Mouse (Mus musculus): ENCODE measurements around the gene Poldip2. TPM values are rescaled to one million over a fixed set of nuclear protein-coding genes. Genes with fewer than 3 reads are reported as not detected.
A peak's percentile ranks its signal among the peaks of the same experiment; 100 is the strongest.

The Poldip2 gene
- total and polyA plus RNA-seq, 3 experiments = 102 to 144 (median 103) TPM

GRCm38 (mm10) chr11:78560447-78560846, 48.5 kb downstream of the Poldip2 start:
- H3K27ac ChIP-seq (ENCODE audit: insufficient read depth, low read depth) = no peak overlapping the region
- in situ Hi-C loops (cut with MboI; ENCODE audit: low pct_ligation_motif_present, low pct_unique_long_range_greater_than_20kb, low sequenced_read_pairs) = loop anchor here (10.0 to 25.0 kb wide), 3 partner anchors 264 to 652 kb away; partner anchors contain the start of gene Lyrm9
- H3K79me2 ChIP-seq (replicated peaks; ENCODE audit: control insufficient read depth, extremely low read depth, insufficient read depth, poor library complexity, severe bottlenecking) = no peaks in the 10 kb centered on the region
- peaks cover 0 to 6% of the 10 kb centered on the region in 2 experiments; a peak in 1 of 4 replicates for H3K4me1 ChIP-seq (ENCODE audit: control insufficient read depth in 1 of 2, insufficient read depth in 2 of 2)
- H3K27me3 ChIP-seq (replicated peaks) = no peaks in the 10 kb centered on the region
- TF ChIP-seq SMC3 (IDR thresholded peaks at IDR 0.05; ENCODE audit: low read depth, low read length) (peak; percentile 78), USF1 (IDR thresholded peaks at IDR 0.05; ENCODE audit: low read depth, low read length) (no peak), MAFK (IDR thresholded peaks at IDR 0.05; ENCODE audit: insufficient replicate concordance, low read length) (no peak), TCF12 (IDR thresholded peaks at IDR 0.05; ENCODE audit: low read depth, low read length) (no peak), IRF4 (IDR thresholded peaks at IDR 0.05; ENCODE audit: low read depth, low read length) (no peak), CTCF (conservative IDR thresholded peaks at IDR 0.05 in 1 of 2, IDR thresholded peaks at IDR 0.05 in 1 of 2; ENCODE audit: low read depth in 2 of 2, low read length in 2 of 2) (peak; percentile 94 to 95), SIN3A (IDR thresholded peaks at IDR 0.05; ENCODE audit: low read length) (no peak), RAD21 (IDR thresholded peaks at IDR 0.05; ENCODE audit: low read depth, low read length) (peak; percentile 85)
- H3K4me3 ChIP-seq (replicated peaks in 1 of 3; ENCODE audit: low read depth in 2 of 3, low read length in 2 of 3, poor library complexity in 1 of 3) = no peak overlapping the region
- peak; percentile 78 for DNase-seq (ENCODE audit: extremely low read depth)
- no peak overlapping the region for H3K9ac ChIP-seq (ENCODE audit: insufficient read depth, low read depth)
- dilution Hi-C loops (cut with MboI; ENCODE audit: extremely low pct_ligation_motif_present, extremely low pct_unique_long_range_greater_than_20kb, low sequenced_read_pairs) = no loop called here
- H3K36me3 ChIP-seq (replicated peaks in 1 of 2; ENCODE audit: control insufficient read depth in 1 of 2, insufficient read depth in 1 of 2, low read length in 1 of 2) = peaks cover 0 to 5% of the 10 kb centered on the region in 2 experiments
- H3K9me3 ChIP-seq (replicated peaks; ENCODE audit: low read length) = no peaks in the 10 kb centered on the region
- no peak overlapping the region for H3K4me2 ChIP-seq (ENCODE audit: insufficient read depth, low read depth, poor library complexity, severe bottlenecking)

DNA sequence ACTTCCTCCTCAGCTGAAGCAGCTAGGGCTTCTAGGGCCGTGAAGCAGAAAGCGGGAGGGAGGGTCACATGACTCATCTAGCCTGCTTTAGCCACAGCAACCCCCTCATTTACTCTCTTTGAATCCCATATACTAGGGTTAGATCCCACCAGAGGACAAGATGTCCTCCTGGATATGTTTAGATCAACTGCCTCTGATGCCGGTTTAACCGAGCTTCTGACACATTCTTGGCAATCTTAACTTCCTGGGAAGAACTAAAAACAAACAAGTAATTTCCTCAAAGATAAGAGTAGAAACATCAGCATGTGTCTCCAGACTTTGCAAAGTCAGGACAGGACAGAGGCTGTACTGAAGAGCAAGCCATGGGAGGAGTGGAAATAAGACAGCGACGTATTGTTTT, 54.8 kb downstream of the Poldip2 start:
- no peak overlapping the region for H3K4me2 ChIP-seq (ENCODE audit: insufficient read depth, low read depth, poor library complexity, severe bottlenecking)
- no peaks in the 10 kb centered on the region for H3K27me3 ChIP-seq (replicated peaks)
- peaks cover 18 to 51% of the 10 kb centered on the region in 2 experiments for H3K36me3 ChIP-seq (replicated peaks in 1 of 2; ENCODE audit: control insufficient read depth in 1 of 2, insufficient read depth in 1 of 2, low read length in 1 of 2)
- H3K9me3 ChIP-seq (replicated peaks; ENCODE audit: low read length) = no peaks in the 10 kb centered on the region
- no peak overlapping the region for H3K27ac ChIP-seq (ENCODE audit: insufficient read depth, low read depth)
- dilution Hi-C loops (cut with MboI; ENCODE audit: extremely low pct_ligation_motif_present, extremely low pct_unique_long_range_greater_than_20kb, low sequenced_read_pairs) = no loop called here
- 0 out of 4 replicates have a peak, but pooled peaks cover 0 to 3% of the 10 kb centered on the region in 2 experiments for H3K4me1 ChIP-seq (ENCODE audit: control insufficient read depth in 1 of 2, insufficient read depth in 2 of 2)
- in situ Hi-C loops (cut with MboI; ENCODE audit: low pct_ligation_motif_present, low pct_unique_long_range_greater_than_20kb, low sequenced_read_pairs) = loop anchor here (10.0 to 25.0 kb wide), 3 partner anchors 258 to 646 kb away; partner anchors contain the start of gene Lyrm9
- no peak for TF ChIP-seq CHD1 (IDR thresholded peaks at IDR 0.05; ENCODE audit: low read depth, low read length)
- TF ChIP-seq MXI1 (IDR thresholded peaks at IDR 0.05; ENCODE audit: low read depth, low read length) = no peak
- TF ChIP-seq ZMIZ1 (IDR thresholded peaks at IDR 0.05; ENCODE audit: low read depth, low read length) = no peak
- TF ChIP-seq RAD21 (IDR thresholded peaks at IDR 0.05; ENCODE audit: low read depth, low read length) = no peak
- no peak for TF ChIP-seq MAX (IDR thresholded peaks at IDR 0.05; ENCODE audit: low read length)
- TF ChIP-seq MAZ (IDR thresholded peaks at IDR 0.05; ENCODE audit: low read depth, low read length) = no peak
- TF ChIP-seq CHD2 (IDR thresholded peaks at IDR 0.05; ENCODE audit: low read length) = no peak
- no peak for TF ChIP-seq MYC (IDR thresholded peaks at IDR 0.05; ENCODE audit: low read depth, low read length)
- TF ChIP-seq GABPA (IDR thresholded peaks at IDR 0.05; ENCODE audit: insufficient replicate concordance, low read depth, low read length) = no peak
- TF ChIP-seq ZKSCAN1 (IDR thresholded peaks at IDR 0.05; ENCODE audit: borderline replicate concordance, low read depth, low read length) = no peak
- TF ChIP-seq NRF1 (IDR thresholded peaks at IDR 0.05; ENCODE audit: low read depth, low read length) = no peak
- no peak for TF ChIP-seq USF2 (conservative IDR thresholded peaks at IDR 0.05; ENCODE audit: low read depth, low read length)
- no peak for TF ChIP-seq SMC3 (IDR thresholded peaks at IDR 0.05; ENCODE audit: low read depth, low read length)
- no peak for TF ChIP-seq PAX5 (IDR thresholded peaks at IDR 0.05; ENCODE audit: low read length)
- no peak for TF ChIP-seq ZNF384 (IDR thresholded peaks at IDR 0.05; ENCODE audit: low read depth, low read length)
- TF ChIP-seq USF1 (IDR thresholded peaks at IDR 0.05; ENCODE audit: low read depth, low read length) = no peak
- no peak for TF ChIP-seq NELFE (IDR thresholded peaks at IDR 0.05; ENCODE audit: low read depth, low read length)
- TF ChIP-seq MEF2A (IDR thresholded peaks at IDR 0.05; ENCODE audit: borderline replicate concordance, low read depth, low read length) = no peak
- no peak for TF ChIP-seq ETS1 (conservative IDR thresholded peaks at IDR 0.05; ENCODE audit: low read depth, low read length)
- no peak for TF ChIP-seq POLR2A (IDR thresholded peaks at IDR 0.05; ENCODE audit: low read depth, low read length)
- no peaks in the 10 kb centered on the region for H3K79me2 ChIP-seq (replicated peaks; ENCODE audit: control insufficient read depth, extremely low read depth, insufficient read depth, poor library complexity, severe bottlenecking)
- no peak overlapping the region for H3K4me3 ChIP-seq (replicated peaks in 1 of 3; ENCODE audit: low read depth in 2 of 3, low read length in 2 of 3, poor library complexity in 1 of 3)
- DNase-seq (ENCODE audit: extremely low read depth) = no peak
- H3K9ac ChIP-seq (ENCODE audit: insufficient read depth, low read depth) = no peak overlapping the region
